In genomic region chr4:124700248-124700971, GRCm38 (mm10) we compare ENCODE assay signal across 8 mouse cellular contexts. TPM values are rescaled to one million over a fixed set of nuclear protein-coding genes. Genes with fewer than 3 reads are reported as not detected.
DNase-seq lines count a peak whose midpoint lies in the region; ATAC-seq lines count a peak whose summit lies in the region.

Gene Fhl3, plus strand, starts transcription at chr4:124700701.

- ATAC-seq in liver, embryonic 15.5 days (ENCODE audit: insufficient read depth): peak; percentile 74
- ATAC-seq in neural tube, embryonic 11.5 days (ENCODE audit: insufficient read depth, low FRiP score, low TSS enrichment): peak; percentile 49

- peaks cover 35% of the 10 kb centered on the region for H3K27me3 ChIP-seq in liver, embryonic 15.5 days
- peaks cover 5% of the 10 kb centered on the region; the same call in 1 of the 2 replicates for H3K27me3 ChIP-seq in neural tube, embryonic 11.5 days (ENCODE audit: control insufficient read depth, insufficient read depth, low read length)

- H3K9ac ChIP-seq in liver, embryonic 15.5 days: peak within 1 kb of the TSS; percentile 66
- H3K9ac ChIP-seq in neural tube, embryonic 11.5 days (ENCODE audit: low read length): peak within 1 kb of the TSS; percentile 72

- intact Hi-C loops in gastrocnemius, postnatal 14 days (cut with DNase I; ENCODE audit: low total_unique reads): no loop called here

- peak within 1 kb of the TSS; percentile 69 for H3K4me3 ChIP-seq in liver, embryonic 15.5 days (replicated peaks)
- H3K4me3 ChIP-seq in neural tube, embryonic 11.5 days (ENCODE audit: low read depth, low read length): peak within 1 kb of the TSS; percentile 72

- H3K27ac ChIP-seq in liver, embryonic 15.5 days (replicated peaks): peak within 1 kb of the TSS; percentile 77
- 0 out of 2 replicates have a peak within 1 kb of the TSS, but pooled peaks have one; percentile 27 for H3K27ac ChIP-seq in neural tube, embryonic 11.5 days (ENCODE audit: low read depth, low read length)

- H3K9me3 ChIP-seq in liver, embryonic 15.5 days (replicated peaks): no peaks in the 10 kb centered on the region
- H3K9me3 ChIP-seq in neural tube, embryonic 11.5 days (ENCODE audit: control insufficient read depth, low read length): no peaks in the 10 kb centered on the region

- 0 out of 2 replicates have a peak, but pooled peaks cover under 1% of the 10 kb centered on the region for H3K36me3 ChIP-seq in liver, embryonic 15.5 days (replicated peaks)
- H3K36me3 ChIP-seq in neural tube, embryonic 11.5 days (ENCODE audit: control insufficient read depth, insufficient read depth, low read length): no peaks in the 10 kb centered on the region

- DNase-seq in ES-CJ7 (ENCODE audit: low read depth, low spot score): peak; percentile 79
- DNase-seq in adrenal gland, postnatal 36 days: peak; percentile 68 to 87
- DNase-seq in gastrocnemius, postnatal 14 days: peak; percentile 82
- peak; percentile 82 for DNase-seq in induced T-regulatory cell, adult 2 months (ENCODE audit: low read depth)
- DNase-seq in neural tube, embryonic 11.5 days (ENCODE audit: low spot score): peak; percentile 68
- DNase-seq in thymus, postnatal 25 days: peak; percentile 74
- no peak for DNase-seq in frontal cortex, postnatal 10 days (ENCODE audit: low spot score in 2 of 2)

- under 1% methylated on average over 48 of the region's 59 CpGs for WGBS in liver, embryonic 15.5 days (ENCODE audit: insufficient replicate concordance)
- WGBS in neural tube, embryonic 11.5 days: 0% methylated on average over 42 of the region's 59 CpGs

- peak within 1 kb of the TSS; percentile 96 for H3K4me2 ChIP-seq in liver, embryonic 15.5 days
- H3K4me2 ChIP-seq in neural tube, embryonic 11.5 days (ENCODE audit: low read depth): peak within 1 kb of the TSS; percentile 98

- peaks cover 63% of the 10 kb centered on the region for H3K4me1 ChIP-seq in liver, embryonic 15.5 days (replicated peaks)
- H3K4me1 ChIP-seq in neural tube, embryonic 11.5 days (ENCODE audit: control insufficient read depth, insufficient read depth, low read length): peaks cover 16% of the 10 kb centered on the region

RNA-seq across cellular contexts. Expression of gene Fhl3, which starts in this region (rescaled TPM):
- 1 to 10 TPM; 8.1 to 9.0 TPM for total RNA-seq in adrenal gland, postnatal 36 days (2021)
- total RNA-seq in gastrocnemius, postnatal 14 days (2021): 100 to 1,000 TPM in 1 of 2 experiments, 10 to 100 TPM in 1; 77.5 to 112 TPM
- polyA plus RNA-seq in liver, embryonic 15.5 days (2015; fragmentation: Nextera tagmentation; extraction: Ambion mirVana): 1.9 and 2.1 TPM in 2 replicates
- 6.2 and 6.5 TPM in 2 replicates for polyA plus RNA-seq in neural tube, embryonic 11.5 days (2014; fragmentation: Nextera tagmentation; extraction: Ambion mirVana)

Comparison
In these comparisons a context has a peak if more than half of its experiments do, and no peak if none do; other contexts are left out.
1. RNA of gene Fhl3 (total RNA-seq): 77.5 to 112 TPM in gastrocnemius, postnatal 14 days; 8.1 to 9.0 TPM in adrenal gland, postnatal 36 days; every median in the first group is over 4 times any median in the second.
2. DNase-seq: peak in ES-CJ7 (single experiment), adrenal gland, postnatal 36 days (2 of 2), gastrocnemius, postnatal 14 days (single experiment), induced T-regulatory cell, adult 2 months (single experiment), neural tube, embryonic 11.5 days (single experiment) and thymus, postnatal 25 days (single experiment); none in frontal cortex, postnatal 10 days (0 of 2).